Comparison of ENCODE assay signal across 11 mouse cellular contexts in the genomic region with DNA sequence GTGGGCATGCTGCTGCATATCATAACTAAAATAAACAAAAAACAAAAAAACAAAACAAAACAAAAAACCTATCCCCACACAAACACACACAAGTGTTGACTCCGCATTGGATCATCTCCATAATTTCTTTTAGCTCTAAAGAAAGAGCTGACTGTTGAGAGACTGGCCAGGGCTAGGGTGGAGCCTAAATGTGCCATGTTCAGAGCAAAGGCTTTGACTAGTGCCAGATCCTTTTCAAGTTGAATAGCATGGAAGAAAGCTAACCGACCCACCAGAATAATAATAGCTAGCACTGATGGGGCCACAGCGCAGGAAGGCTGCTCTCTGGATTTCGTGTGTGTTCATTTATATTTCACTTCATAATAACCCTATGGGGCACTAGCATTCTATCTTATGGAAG. TPM values are rescaled to one million over a fixed set of nuclear protein-coding genes. Genes with fewer than 3 reads are reported as not detected.
A peak's percentile ranks its signal among the peaks of the same experiment; 100 is the strongest.
DNase-seq lines count a peak whose midpoint lies in the region; ATAC-seq and TF ChIP-seq lines count a peak whose summit lies in the region.
"Had no signal": no experiment of that assay in that cellular context is flagged by ENCODE, and none has a peak within 500 bp of the region (broad histone marks: within the 10 kb centered on the region; RNA-seq: fewer than 3 reads in every experiment).

No protein-coding gene starts in this region.

- no peaks in the 10 kb centered on the region for H3K9me3 ChIP-seq in embryonic facial prominence, embryonic 10.5 days
- H3K9me3 ChIP-seq in forebrain, postnatal 0 days (ENCODE audit: low read length) = no peaks in the 10 kb centered on the region
- H3K9me3 ChIP-seq in midbrain, embryonic 11.5 days (ENCODE audit: control insufficient read depth, low read length) = no peaks in the 10 kb centered on the region
- H3K9me3 ChIP-seq: neural tube, embryonic 12.5 days had no signal

- no peak overlapping the region for H3K4me3 ChIP-seq in left cerebral cortex, adult 2 months
- H3K4me3 ChIP-seq in embryonic facial prominence, embryonic 10.5 days = no peak overlapping the region
- H3K4me3 ChIP-seq in forebrain, postnatal 0 days (ENCODE audit: low read depth, low read length) = no peak overlapping the region
- no peak overlapping the region for H3K4me3 ChIP-seq in midbrain, embryonic 11.5 days (ENCODE audit: low read depth, low read length)
- H3K4me3 ChIP-seq: neural tube, embryonic 12.5 days had no signal

- no peak for TF ChIP-seq CTCF in left cerebral cortex, adult 2 months (IDR thresholded peaks at IDR 0.05)
- no peak for TF ChIP-seq CTCF in forebrain, postnatal 0 days (IDR thresholded peaks at IDR 0.05; ENCODE audit: low read depth)

- 81% methylated on average over 4 of the region's 4 CpGs for WGBS in embryonic facial prominence, embryonic 10.5 days
- WGBS in forebrain, postnatal 0 days = 19% methylated on average over 4 of the region's 4 CpGs
- WGBS in midbrain, embryonic 11.5 days = 46% methylated on average over 4 of the region's 4 CpGs

- H3K4me1 ChIP-seq in embryonic facial prominence, embryonic 10.5 days = peaks cover 71% of the 10 kb centered on the region
- peaks cover 26% of the 10 kb centered on the region; the same call in 1 of the 2 replicates for H3K4me1 ChIP-seq in forebrain, postnatal 0 days (ENCODE audit: insufficient read depth)
- H3K4me1 ChIP-seq in midbrain, embryonic 11.5 days (ENCODE audit: control insufficient read depth, insufficient read depth, low read length) = peaks cover 54% of the 10 kb centered on the region

- H3K36me3 ChIP-seq in embryonic facial prominence, embryonic 10.5 days (replicated peaks) = no peaks in the 10 kb centered on the region
- no peaks in the 10 kb centered on the region for H3K36me3 ChIP-seq in forebrain, postnatal 0 days (ENCODE audit: insufficient read depth)
- no peaks in the 10 kb centered on the region for H3K36me3 ChIP-seq in midbrain, embryonic 11.5 days (ENCODE audit: control insufficient read depth, insufficient read depth, low read length)
- H3K36me3 ChIP-seq: neural tube, embryonic 12.5 days had no signal

- peak overlapping the region; percentile 56; the same call in 1 of the 2 replicates for H3K27ac ChIP-seq in left cerebral cortex, adult 2 months
- H3K27ac ChIP-seq in embryonic facial prominence, embryonic 10.5 days (replicated peaks) = peak overlapping the region; percentile 92
- H3K27ac ChIP-seq in forebrain, postnatal 0 days (ENCODE audit: low read depth, low read length) = 0 out of 2 replicates have a peak overlapping the region, but pooled peaks have one; percentile 71
- peak overlapping the region; percentile 93 for H3K27ac ChIP-seq in midbrain, embryonic 11.5 days (ENCODE audit: low read depth, low read length)

- intact Hi-C loops in left cerebral cortex, adult 2 months (cut with DNase I) = no loop called here
- intact Hi-C loops in left cerebral cortex, postnatal 25 days (cut with DNase I) = no loop called here

- no peak overlapping the region for H3K4me2 ChIP-seq in forebrain, postnatal 0 days (ENCODE audit: low read depth)
- no peak overlapping the region for H3K4me2 ChIP-seq in midbrain, embryonic 11.5 days

- no peak for DNase-seq in left cerebral cortex, adult 2 months (ENCODE audit: extremely low spot score in 1 of 2, low spot score in 2 of 2)
- no peak for DNase-seq in left cerebral cortex, postnatal 25 days (ENCODE audit: low spot score in 2 of 2)
- no peak for DNase-seq in embryonic facial prominence, embryonic 10.5 days (ENCODE audit: low spot score)
- peak; percentile 21 for DNase-seq in forebrain, postnatal 0 days
- DNase-seq in midbrain, embryonic 11.5 days (ENCODE audit: low spot score, missing footprints) = no peak
- no peak for DNase-seq in Muller cell, postnatal 12 days (ENCODE audit: inconsistent ontology term)
- DNase-seq in heart, adult 9 months (ENCODE audit: low spot score in 2 of 2) = no peak
- no peak for DNase-seq in ovary, postnatal 10 days (ENCODE audit: low spot score)
- DNase-seq: cerebellum, adult 8-10 months; lung, postnatal 14 days had no signal

- H3K27me3 ChIP-seq in embryonic facial prominence, embryonic 10.5 days (replicated peaks; ENCODE audit: low read depth, poor library complexity, severe bottlenecking) = no peaks in the 10 kb centered on the region
- H3K27me3 ChIP-seq in forebrain, postnatal 0 days (ENCODE audit: insufficient read depth, low read length) = no peaks in the 10 kb centered on the region
- H3K27me3 ChIP-seq in midbrain, embryonic 11.5 days (ENCODE audit: control insufficient read depth, insufficient read depth, low read length) = no peaks in the 10 kb centered on the region
- H3K27me3 ChIP-seq: neural tube, embryonic 12.5 days had no signal

- H3K9ac ChIP-seq in forebrain, postnatal 0 days = no peak overlapping the region
- H3K9ac ChIP-seq in midbrain, embryonic 11.5 days (ENCODE audit: low read length) = peak overlapping the region; percentile 0; the same call in 1 of the 2 replicates
- H3K9ac ChIP-seq: neural tube, embryonic 12.5 days had no signal

- ATAC-seq in forebrain, postnatal 0 days = no peak
- ATAC-seq in midbrain, embryonic 11.5 days (ENCODE audit: low FRiP score) = no peak

RNA-seq across cellular contexts. Expression of gene Zfp36l1, which starts 48.5 kb away (rescaled TPM):
- total RNA-seq in left cerebral cortex, adult 2 months (2021) = 10 to 100 TPM; 32.7 to 39.2 TPM
- total RNA-seq in left cerebral cortex, postnatal 25 days (2021) = 10 to 100 TPM; 35.3 to 42.8 TPM
- 114 and 119 TPM in 2 replicates for polyA plus RNA-seq in embryonic facial prominence, embryonic 10.5 days (2016; fragmentation: Nextera tagmentation; extraction: Ambion mirVana)
- 15.3 and 24.1 TPM in 2 replicates for total RNA-seq in forebrain, postnatal 0 days (2014; rRNA removed)
- 37.0 and 43.8 TPM in 2 replicates for polyA plus RNA-seq in forebrain, postnatal 0 days (2015; fragmentation: Nextera tagmentation; extraction: Ambion mirVana)
- 149 and 165 TPM in 2 replicates for polyA plus RNA-seq in midbrain, embryonic 11.5 days (2014; fragmentation: Nextera tagmentation; extraction: Ambion mirVana)
